Mouse (Mus musculus): ENCODE data around the gene Olfr71. TPM values are rescaled to one million over a fixed set of nuclear protein-coding genes. Genes with fewer than 3 reads are reported as not detected.

The Olfr71 gene
- polyA plus RNA-seq, 1 experiment from 2014 or later, result not detected

DNA sequence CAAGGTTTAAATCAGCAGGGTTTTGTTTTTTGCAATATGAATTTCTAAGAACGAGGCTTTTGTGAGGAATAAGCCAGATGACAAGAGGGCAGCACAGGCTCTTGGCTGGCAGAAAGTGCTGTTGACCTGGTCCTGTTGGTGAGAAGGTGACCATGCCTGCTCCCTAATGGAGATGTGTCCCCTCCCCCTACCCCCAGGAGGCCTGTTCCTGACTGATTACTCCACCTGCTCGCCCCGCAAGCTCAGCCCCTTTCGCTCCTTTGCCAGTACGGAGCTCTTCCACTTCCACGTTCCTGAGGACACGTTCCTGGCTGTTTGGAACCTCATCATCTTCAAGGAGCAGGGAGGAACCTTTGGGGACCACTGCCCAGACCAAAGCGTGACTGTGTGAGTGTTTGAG lies 36.4 kb downstream of the Olfr71 start:
- no peak overlapping the region for H3K4me3 ChIP-seq (replicated peaks; ENCODE audit: low read depth, low read length)
- H3K4me1 ChIP-seq (replicated peaks; ENCODE audit: insufficient read depth, low read length), result 0 out of 2 replicates have a peak, but pooled peaks cover 7% of the 10 kb centered on the region
- H3K27me3 ChIP-seq (ENCODE audit: insufficient read depth, low read length), result no peaks in the 10 kb centered on the region
- ATAC-seq (replicated peaks; ENCODE audit: low FRiP score, low read depth) (no peak), DNase-seq (ENCODE audit: low spot score) (no peak)
- H3K36me3 ChIP-seq (ENCODE audit: insufficient read depth, low read length), result 0 out of 2 replicates have a peak, but pooled peaks cover 5% of the 10 kb centered on the region
- no peak overlapping the region for H3K9ac ChIP-seq (ENCODE audit: low read depth, low read length)
- TF ChIP-seq CTCF (IDR thresholded peaks at IDR 0.05; ENCODE audit: low read depth), result no peak
- no peaks in the 10 kb centered on the region for H3K9me3 ChIP-seq (replicated peaks; ENCODE audit: low read length)
- WGBS, result 79% methylated on average over 8 of the region's 8 CpGs
- H3K27ac ChIP-seq, result no peak overlapping the region
- no peak overlapping the region for H3K4me2 ChIP-seq (ENCODE audit: low read length)

DNA sequence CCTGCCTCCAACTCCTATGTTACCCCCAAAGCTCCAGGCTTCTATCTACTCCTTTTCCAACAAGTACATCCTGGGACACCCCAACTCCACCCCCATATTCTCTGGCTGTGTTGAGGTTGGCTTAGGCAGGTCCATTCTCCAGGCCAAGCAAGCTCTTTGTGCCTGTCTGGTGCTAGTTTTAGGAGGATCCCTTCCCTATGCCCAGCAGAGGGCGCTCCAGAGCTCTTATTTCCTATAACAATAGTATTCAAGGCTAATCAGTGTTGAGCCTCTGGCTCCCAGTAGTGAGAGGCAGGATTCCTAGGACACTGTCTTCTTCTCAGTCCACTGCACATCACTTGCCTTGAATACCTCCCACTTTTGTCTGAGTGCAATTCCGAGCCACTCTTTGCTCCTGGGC lies 38.0 kb downstream of the Olfr71 start:
- H3K27ac ChIP-seq, result no peak overlapping the region
- H3K4me1 ChIP-seq (replicated peaks; ENCODE audit: insufficient read depth, low read length), result 0 out of 2 replicates have a peak, but pooled peaks cover 8% of the 10 kb centered on the region
- WGBS, result 7% methylated on average over 2 of the region's 2 CpGs
- no peaks in the 10 kb centered on the region for H3K27me3 ChIP-seq (ENCODE audit: insufficient read depth, low read length)
- H3K9me3 ChIP-seq (replicated peaks; ENCODE audit: low read length), result no peaks in the 10 kb centered on the region
- no peak for ATAC-seq (replicated peaks; ENCODE audit: low FRiP score, low read depth)
- H3K36me3 ChIP-seq (ENCODE audit: insufficient read depth, low read length), result 0 out of 2 replicates have a peak, but pooled peaks cover 2% of the 10 kb centered on the region
- H3K4me2 ChIP-seq (ENCODE audit: low read length), result no peak overlapping the region
- no peak overlapping the region for H3K9ac ChIP-seq (ENCODE audit: low read depth, low read length)
- DNase-seq (ENCODE audit: low spot score), result peak; percentile 94
- peak; percentile 92 for TF ChIP-seq CTCF (IDR thresholded peaks at IDR 0.05; ENCODE audit: low read depth)
- H3K4me3 ChIP-seq (replicated peaks; ENCODE audit: low read depth, low read length), result no peak overlapping the region

DNA sequence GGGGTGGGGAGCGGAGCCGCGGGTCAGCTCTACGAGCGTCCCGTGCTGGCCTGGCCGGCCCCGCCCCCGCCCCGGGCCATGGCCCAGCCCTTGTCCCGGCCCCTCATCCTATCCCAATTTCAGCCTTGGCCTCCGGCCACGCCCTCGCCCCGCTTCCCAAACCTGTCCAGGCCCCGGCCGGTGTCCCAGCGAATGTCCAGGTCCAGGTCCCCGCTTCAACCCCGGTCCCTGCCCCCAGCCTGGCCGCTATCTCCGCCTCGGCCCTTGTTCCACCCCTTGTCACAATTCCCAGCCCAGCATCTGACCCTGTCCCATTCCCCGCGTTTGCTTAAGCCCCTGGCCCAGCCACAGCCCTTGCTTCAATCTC lies 40.6 kb downstream of the Olfr71 start:
- peak overlapping the region; percentile 55; the same call in 1 of the 2 replicates for H3K27ac ChIP-seq
- peak; percentile 60 for DNase-seq (ENCODE audit: low spot score)

DNA sequence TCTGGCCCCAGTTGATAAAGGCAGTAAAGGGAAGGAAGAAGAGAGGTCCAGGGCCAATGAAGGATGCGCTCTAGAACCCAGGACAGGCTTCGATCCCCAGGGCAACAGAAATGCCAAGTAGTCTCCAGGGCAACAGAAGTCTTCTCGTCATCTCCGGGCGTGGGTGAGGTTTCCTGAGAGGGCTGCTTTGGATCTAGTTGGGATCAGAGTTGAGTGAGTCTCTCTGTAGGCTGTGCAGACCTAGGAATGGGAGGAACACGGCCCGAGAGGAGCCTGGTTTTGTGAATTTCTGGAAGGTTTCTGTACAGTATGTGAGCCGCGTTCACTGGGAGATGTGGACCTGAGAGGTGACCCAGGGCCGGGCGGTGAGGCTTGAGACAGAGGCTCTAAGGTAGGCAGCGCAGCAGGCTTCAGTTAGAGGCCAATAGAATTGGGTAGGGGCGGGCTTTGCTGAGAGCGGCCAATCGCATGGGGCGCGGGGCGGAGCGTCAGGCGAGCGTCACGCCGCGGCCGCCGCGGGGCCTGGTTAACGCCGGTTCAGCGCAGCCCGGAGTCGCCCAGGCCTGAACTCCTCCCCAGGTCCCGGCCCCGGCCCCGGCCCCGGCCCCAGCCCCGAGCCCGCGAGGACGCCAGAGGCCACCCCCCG lies 41.1 kb downstream of the Olfr71 start, which contains the start of the genes Tmem8b and Fam221b:
Gene Tmem8b (plus strand): TSS at position 190 of the 646 bp plus-strand sequence.
Gene Fam221b (minus strand): TSS at position 364 of the 646 bp plus-strand sequence.
- WGBS, result 2% methylated on average over 41 of the region's 41 CpGs
- Histone ChIP-seq H3K4me2 (ENCODE audit: low read length) (peak within 1 kb of the TSS; percentile 83), H3K4me3 (replicated peaks; ENCODE audit: low read depth, low read length) (peak within 1 kb of the TSS; percentile 76), H3K9ac (ENCODE audit: low read depth, low read length) (peak within 1 kb of the TSS; percentile 83), H3K36me3 (ENCODE audit: insufficient read depth, low read length) (no peaks in the 10 kb centered on the region), H3K4me1 (replicated peaks; ENCODE audit: insufficient read depth, low read length) (0 out of 2 replicates have a peak, but pooled peaks cover 8% of the 10 kb centered on the region), H3K27me3 (ENCODE audit: insufficient read depth, low read length) (no peaks in the 10 kb centered on the region), H3K27ac (peak within 1 kb of the TSS; percentile 55; the same call in 1 of the 2 replicates), H3K9me3 (replicated peaks; ENCODE audit: low read length) (no peaks in the 10 kb centered on the region)
- TF ChIP-seq CTCF (IDR thresholded peaks at IDR 0.05; ENCODE audit: low read depth), result no peak
- peak; percentile 95 for DNase-seq (ENCODE audit: low spot score)
- ATAC-seq (replicated peaks; ENCODE audit: low FRiP score, low read depth), result peak; percentile 89

More for the DNA sequence above, 40.6 kb downstream of the Olfr71 start:
- 0 out of 2 replicates have a peak, but pooled peaks cover 8% of the 10 kb centered on the region for H3K4me1 ChIP-seq (replicated peaks; ENCODE audit: insufficient read depth, low read length)
- TF ChIP-seq CTCF (IDR thresholded peaks at IDR 0.05; ENCODE audit: low read depth), result no peak
- no peaks in the 10 kb centered on the region for H3K27me3 ChIP-seq (ENCODE audit: insufficient read depth, low read length)
- H3K9ac ChIP-seq (ENCODE audit: low read depth, low read length), result peak overlapping the region; percentile 83
- 2% methylated on average over 22 of the region's 25 CpGs for WGBS
- H3K4me2 ChIP-seq (ENCODE audit: low read length), result peak overlapping the region; percentile 83
- H3K4me3 ChIP-seq (replicated peaks; ENCODE audit: low read depth, low read length), result peak overlapping the region; percentile 76
- peak; percentile 77 for ATAC-seq (replicated peaks; ENCODE audit: low FRiP score, low read depth)
- H3K36me3 ChIP-seq (ENCODE audit: insufficient read depth, low read length), result 0 out of 2 replicates have a peak, but pooled peaks cover under 1% of the 10 kb centered on the region
- H3K9me3 ChIP-seq (replicated peaks; ENCODE audit: low read length), result no peaks in the 10 kb centered on the region

DNA sequence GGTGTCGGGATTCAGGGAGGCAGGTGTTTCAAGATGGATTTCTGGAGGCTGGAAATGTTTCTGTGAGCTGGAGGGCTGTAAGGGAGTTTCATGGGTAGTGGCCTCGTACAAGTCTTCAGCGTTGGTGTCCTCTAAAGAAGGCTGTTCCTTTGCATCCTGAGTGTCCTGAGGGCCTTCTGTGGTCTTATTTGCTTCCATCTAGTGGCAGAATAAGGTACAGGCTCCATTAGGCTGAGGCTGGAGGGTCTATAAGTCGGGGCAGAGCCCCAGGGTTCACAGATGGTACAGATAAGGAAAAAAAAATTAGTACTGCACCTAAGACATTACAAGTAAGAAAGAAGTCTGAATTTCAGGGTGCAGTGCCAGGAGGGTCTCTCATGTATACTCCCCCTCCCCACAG lies 43.6 kb downstream of the Olfr71 start:
- no peak overlapping the region for H3K4me2 ChIP-seq (ENCODE audit: low read length)
- H3K27ac ChIP-seq, result no peak overlapping the region
- no peak overlapping the region for H3K9ac ChIP-seq (ENCODE audit: low read depth, low read length)
- no peaks in the 10 kb centered on the region for H3K36me3 ChIP-seq (ENCODE audit: insufficient read depth, low read length)
- TF ChIP-seq CTCF (IDR thresholded peaks at IDR 0.05; ENCODE audit: low read depth), result peak; percentile 74
- no peak for ATAC-seq (replicated peaks; ENCODE audit: low FRiP score, low read depth)
- H3K27me3 ChIP-seq (ENCODE audit: insufficient read depth, low read length), result 0 out of 2 replicates have a peak, but pooled peaks cover 3% of the 10 kb centered on the region
- no peaks in the 10 kb centered on the region for H3K9me3 ChIP-seq (replicated peaks; ENCODE audit: low read length)
- 0 out of 2 replicates have a peak, but pooled peaks cover 8% of the 10 kb centered on the region for H3K4me1 ChIP-seq (replicated peaks; ENCODE audit: insufficient read depth, low read length)
- 19% methylated on average over 4 of the region's 4 CpGs for WGBS
- peak; percentile 64 for DNase-seq (ENCODE audit: low spot score)
- no peak overlapping the region for H3K4me3 ChIP-seq (replicated peaks; ENCODE audit: low read depth, low read length)

DNA sequence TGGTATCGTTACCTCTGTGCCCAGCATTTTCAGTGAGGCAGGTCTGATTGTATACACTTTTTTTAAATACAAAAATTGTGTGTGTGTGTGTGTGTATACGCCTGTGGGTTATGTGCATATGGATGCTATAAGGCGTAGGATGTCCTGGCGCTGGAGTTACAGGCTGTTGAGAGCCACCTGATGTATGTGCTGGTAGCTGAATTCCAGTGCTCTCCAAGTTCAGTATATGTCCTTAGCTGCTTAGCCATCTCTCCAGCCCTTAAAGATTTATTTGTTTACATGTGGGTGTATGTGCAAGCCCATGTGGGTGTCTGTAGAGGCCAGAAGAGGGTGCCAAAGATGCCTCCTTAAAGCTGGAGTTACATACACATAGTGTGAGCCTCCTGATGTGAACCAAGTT lies 52.9 kb downstream of the Olfr71 start:
- Histone ChIP-seq H3K4me2 (ENCODE audit: low read length) (peak overlapping the region; percentile 67; the same call in 1 of the 2 replicates), H3K27ac (no peak overlapping the region), H3K27me3 (ENCODE audit: insufficient read depth, low read length) (0 out of 2 replicates have a peak, but pooled peaks cover under 1% of the 10 kb centered on the region), H3K9me3 (replicated peaks; ENCODE audit: low read length) (no peaks in the 10 kb centered on the region), H3K36me3 (ENCODE audit: insufficient read depth, low read length) (no peaks in the 10 kb centered on the region), H3K4me3 (replicated peaks; ENCODE audit: low read depth, low read length) (peak overlapping the region; percentile 92; the same call in 1 of the 2 replicates), H3K9ac (ENCODE audit: low read depth, low read length) (no peak overlapping the region), H3K4me1 (replicated peaks; ENCODE audit: insufficient read depth, low read length) (no peaks in the 10 kb centered on the region)
- DNase-seq (ENCODE audit: low spot score), result no peak
- peak; percentile 31; the same call in 1 of the 2 replicates for TF ChIP-seq CTCF (IDR thresholded peaks at IDR 0.05; ENCODE audit: low read depth)
- whole genome bisulfite sequencing, result 62% methylated on average over 4 of the region's 4 CpGs
- ATAC-seq (replicated peaks; ENCODE audit: low FRiP score, low read depth), result no peak

All from kidney, postnatal 0 days (tissue).